Mouse (Mus musculus) ES-E14 (cell line): ENCODE measurements around the gene Ift27. TPM values are rescaled to one million over a fixed set of nuclear protein-coding genes. Genes with fewer than 3 reads are reported as not detected.

Experiments
- DNase-seq: peaks from one replicate; pipeline ENCODE4 v3.0.0-alpha.2; 2013; ENCODE audit warnings: low read depth, low spot score
- H3K27ac ChIP-seq: 2 replicates; pipeline ENCODE4 v1.5.1; 2012; ENCODE audit warnings: low read depth, mild to moderate bottlenecking, low read length, moderate library complexity, mixed read lengths; ENCODE audit not compliant: poor library complexity, insufficient read depth, severe bottlenecking
- H3K36me3 ChIP-seq: 2 replicates; pipeline ENCODE4 v1.6.1; 2012; ENCODE audit warnings: mild to moderate bottlenecking, low read length, moderate library complexity, mixed read lengths; ENCODE audit not compliant: control insufficient read depth, poor library complexity, insufficient read depth, severe bottlenecking
- H3K4me1 ChIP-seq, 2 experiments: fragments of 150-350 bp in 1 of 2; sonication (generic) in 1 of 2; 2 replicates each; pipeline ENCODE4 v1.6.1; 2012; ENCODE audit warnings: low read length in 2 of 2, mild to moderate bottlenecking in 1 of 2, mixed read lengths in 1 of 2; ENCODE audit not compliant: control insufficient read depth in 2 of 2, insufficient read depth in 2 of 2, poor library complexity in 1 of 2
- H3K4me3 ChIP-seq, 2 experiments: fragments of 150-350 bp in 1 of 2; sonication (generic) in 1 of 2; 2 replicates each; pipeline ENCODE4 v1.5.1; 2012; ENCODE audit warnings: low read length in 2 of 2, low read depth in 1 of 2, mild to moderate bottlenecking in 1 of 2, mixed read lengths in 1 of 2; ENCODE audit not compliant: insufficient read depth in 1 of 2, poor library complexity in 1 of 2, severe bottlenecking in 1 of 2
- H3K9ac ChIP-seq: 2 replicates; pipeline ENCODE4 v1.6.1; 2012; ENCODE audit warnings: low read depth, mild to moderate bottlenecking, low read length, mixed read lengths; ENCODE audit not compliant: poor library complexity, insufficient read depth, severe bottlenecking
- H3K9me3 ChIP-seq: fragments of 150-350 bp; sonication (generic); 2 replicates; pipeline ENCODE4 v1.6.1; 2012; ENCODE audit warnings: low read depth, mild to moderate bottlenecking, low read length; ENCODE audit not compliant: control insufficient read depth, insufficient read depth
- CHD2 ChIP-seq: IDR thresholded peaks from 2 replicates; pipeline ENCODE4 v1.6.1; 2014; ENCODE audit warnings: mild to moderate bottlenecking, low read depth, low read length, inconsistent platforms
- HCFC1 ChIP-seq: IDR thresholded peaks from 2 replicates; pipeline ENCODE4 v1.6.1; 2012; ENCODE audit warnings: low read length, inconsistent platforms, borderline replicate concordance; ENCODE audit not compliant: insufficient read depth
- MAFK ChIP-seq: IDR thresholded peaks from 2 replicates; pipeline ENCODE4 v1.6.1; 2014; ENCODE audit warnings: mild to moderate bottlenecking, low read depth, low read length, inconsistent platforms; ENCODE audit not compliant: insufficient read depth
- ZC3H11A ChIP-seq: IDR thresholded peaks from 2 replicates; pipeline ENCODE4 v1.6.1; 2012; ENCODE audit warnings: low read depth, mild to moderate bottlenecking, inconsistent platforms, low read length, borderline replicate concordance
- ZNF384 ChIP-seq: IDR thresholded peaks from 2 replicates; pipeline ENCODE4 v1.6.1; 2012; ENCODE audit warnings: low read depth, low read length, inconsistent platforms
- in situ Hi-C, 2 experiments: fragments of 600-800 bp; cut with MboI; formaldehyde crosslinking; loops; one replicate each; pipeline ENCODE4 v1.15.1; 2025; ENCODE audit warnings: low sequenced_read_pairs in 2 of 2, inconsistent platforms in 1 of 2; ENCODE audit not compliant: unreplicated experiment in 2 of 2
- total RNA-seq: library from RNA; depleted of rRNA; stranded (reverse); fragments of 300-350 nt; gene quantifications from 2 replicates; pipeline ENCODE4 v1.2.3, GENCODE M21; 2012

The Ift27 gene
- total RNA-seq, 1 experiment: 12.6 TPM

DNA sequence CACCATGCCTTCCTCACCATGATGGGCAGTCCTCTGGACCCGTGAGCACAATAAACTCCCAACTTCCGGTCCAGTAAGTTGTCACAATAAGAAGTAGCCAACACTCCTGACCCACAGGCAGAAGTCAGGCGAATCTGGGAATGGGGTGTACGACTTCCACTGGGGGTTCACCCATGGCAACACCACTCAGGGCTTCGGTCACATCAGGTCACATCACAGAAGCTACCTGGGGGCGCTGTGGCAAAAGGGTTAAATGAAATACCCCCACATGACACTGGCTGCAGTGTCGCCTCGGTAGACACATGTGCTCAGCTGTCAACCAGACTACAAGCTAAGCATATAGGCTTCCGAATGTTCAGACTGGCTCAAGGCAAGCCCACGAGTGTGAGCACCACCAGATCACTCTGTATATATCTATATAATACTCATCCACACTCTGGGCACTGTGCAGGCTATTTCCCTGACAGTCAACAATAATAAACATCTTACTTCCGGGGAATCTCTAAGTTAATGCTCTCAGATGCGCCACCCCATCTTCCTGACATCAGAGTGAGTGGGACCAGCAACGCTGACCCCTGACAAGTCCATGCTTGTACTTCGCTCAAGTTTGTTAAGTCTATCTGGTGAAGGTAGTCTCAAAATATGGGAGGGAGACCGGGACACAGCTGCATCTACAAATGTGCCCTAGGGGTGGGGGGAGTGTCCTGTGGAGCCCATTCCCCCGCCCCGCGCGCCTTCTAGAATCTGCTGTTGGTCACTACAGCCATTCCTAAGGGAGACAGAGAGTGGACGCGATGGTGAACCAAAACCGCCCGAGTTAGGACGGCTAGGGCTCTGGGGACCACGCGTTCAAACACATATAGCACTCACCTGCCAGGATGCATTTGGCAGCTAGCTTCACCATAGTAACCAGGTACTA, 749 bp downstream of the Ift27 start:
- H3K36me3 ChIP-seq: no peaks in the 10 kb centered on the region; the same call in 1 of the 2 replicates
- no peak overlapping the region for H3K27ac ChIP-seq
- DNase-seq: no peak
- peaks cover 0 to 7% of the 10 kb centered on the region in 2 experiments; a peak in 1 of 4 replicates for H3K4me1 ChIP-seq
- peak overlapping the region; percentile 79 to 81 for H3K4me3 ChIP-seq
- in situ Hi-C loops: no loop called here
- H3K9me3 ChIP-seq: no peaks in the 10 kb centered on the region
- H3K9ac ChIP-seq: peak overlapping the region; percentile 78
- TF ChIP-seq ZNF384 (no peak), MAFK (no peak), ZC3H11A (no peak), HCFC1 (no peak), CHD2 (no peak)

DNA sequence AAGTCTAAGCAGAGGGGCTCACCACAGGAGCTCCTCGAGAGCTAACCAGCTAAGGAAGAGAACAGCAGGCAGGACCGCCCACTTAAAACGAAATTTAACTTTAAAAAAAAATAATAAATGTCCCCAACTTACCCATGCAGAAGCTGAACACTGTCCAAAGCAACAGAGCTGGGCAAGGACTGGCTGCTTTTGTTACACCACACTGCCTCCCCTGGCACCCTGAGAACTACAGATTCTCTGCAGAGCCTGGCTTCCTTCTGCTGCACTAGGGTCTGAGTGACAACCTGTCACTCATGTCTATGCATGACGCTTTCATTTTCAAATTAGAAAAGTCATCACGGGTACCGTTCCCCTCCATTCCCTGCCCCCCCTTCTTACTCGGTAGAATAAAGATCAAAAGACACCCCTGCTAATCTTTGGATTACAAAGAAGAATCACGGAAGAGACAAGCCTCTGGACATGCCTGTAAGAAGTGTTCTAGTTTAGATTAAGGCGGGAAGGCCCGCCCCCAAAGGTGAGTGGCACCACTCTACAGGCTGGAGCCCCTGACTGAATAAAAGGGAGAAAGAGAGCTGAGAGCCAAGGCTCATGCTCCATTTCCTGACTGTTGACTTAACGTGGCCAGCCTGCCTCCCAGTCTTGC, 1.5 kb downstream of the Ift27 start:
- H3K4me3 ChIP-seq: 0 out of 4 replicates have a peak overlapping the region, but pooled peaks of 1 of the 2 experiments have one; percentile 12
- no peak for DNase-seq
- no peak overlapping the region for H3K27ac ChIP-seq
- H3K9ac ChIP-seq: no peak overlapping the region
- TF ChIP-seq ZNF384 (no peak), ZC3H11A (no peak), MAFK (no peak), CHD2 (no peak), HCFC1 (no peak)
- no peaks in the 10 kb centered on the region; the same call in 1 of the 2 replicates for H3K36me3 ChIP-seq
- in situ Hi-C loops: no loop called here
- H3K9me3 ChIP-seq: no peaks in the 10 kb centered on the region
- H3K4me1 ChIP-seq: peaks cover 0 to 7% of the 10 kb centered on the region in 2 experiments; a peak in 1 of 4 replicates

DNA sequence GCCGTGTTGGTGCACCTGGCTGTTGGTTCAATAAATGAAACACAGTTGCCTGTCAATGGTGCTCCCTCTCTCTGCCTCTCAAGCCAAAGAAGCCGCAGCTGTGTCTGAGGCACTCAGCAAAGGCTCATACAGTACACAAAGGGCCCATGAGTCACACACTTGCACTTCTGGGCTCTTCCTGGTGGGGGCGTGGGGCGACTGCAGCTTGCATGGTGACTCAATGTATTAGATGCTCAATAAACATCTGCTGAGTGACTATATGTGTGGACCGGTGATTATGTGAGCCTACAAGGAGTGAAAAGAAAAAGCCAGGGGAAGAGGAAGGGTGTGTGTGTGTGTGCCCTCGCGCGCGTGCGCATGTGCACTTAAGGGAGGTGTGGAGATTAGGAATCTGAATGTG, 2.3 kb downstream of the Ift27 start:
- H3K27ac ChIP-seq: no peak overlapping the region
- no peak overlapping the region for H3K4me3 ChIP-seq
- TF ChIP-seq CHD2 (no peak), ZNF384 (no peak), ZC3H11A (no peak), MAFK (no peak), HCFC1 (no peak)
- H3K4me1 ChIP-seq: peaks cover 0 to 7% of the 10 kb centered on the region in 2 experiments; a peak in 1 of 4 replicates
- in situ Hi-C loops: no loop called here
- no peaks in the 10 kb centered on the region; the same call in 1 of the 2 replicates for H3K36me3 ChIP-seq
- peak; percentile 25 for DNase-seq
- no peaks in the 10 kb centered on the region for H3K9me3 ChIP-seq
- H3K9ac ChIP-seq: no peak overlapping the region

DNA sequence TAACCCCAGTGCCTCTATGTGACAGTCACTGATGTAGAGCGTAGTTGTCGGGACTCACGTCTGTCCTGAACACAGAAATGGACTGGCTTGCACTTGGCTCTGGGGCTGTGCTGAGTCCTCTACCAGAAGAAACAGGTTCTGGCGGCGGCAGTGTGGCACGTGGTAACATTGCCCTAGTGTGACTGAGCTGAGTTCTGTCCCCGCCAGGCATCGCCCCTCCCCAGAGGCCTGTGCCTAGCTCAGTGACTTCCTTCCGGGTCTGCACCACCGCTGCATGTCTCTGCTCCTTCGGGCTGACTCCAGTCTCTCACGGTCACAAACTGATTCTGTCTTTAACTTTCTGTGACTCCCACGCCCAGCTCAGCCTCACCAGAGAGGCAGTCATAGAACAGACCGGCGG, 3.2 kb downstream of the Ift27 start:
- Histone ChIP-seq H3K9ac (no peak overlapping the region), H3K27ac (no peak overlapping the region), H3K4me1 (peaks cover 0 to 7% of the 10 kb centered on the region in 2 experiments; a peak in 1 of 4 replicates), H3K36me3 (no peaks in the 10 kb centered on the region; the same call in 1 of the 2 replicates), H3K4me3 (no peak overlapping the region), H3K9me3 (no peaks in the 10 kb centered on the region)
- DNase-seq: no peak
- TF ChIP-seq ZC3H11A (no peak), HCFC1 (no peak), ZNF384 (no peak), CHD2 (no peak), MAFK (no peak)
- in situ Hi-C loops: no loop called here
